Mouse (Mus musculus) monocyte, adult 5-6 weeks (primary cell): ENCODE data around the gene Aloxe3. TPM values are rescaled to one million over a fixed set of nuclear protein-coding genes. Genes with fewer than 3 reads are reported as not detected.

ENCODE experiments used
- ATAC-seq: fragments of 153-309, 156-312 bp; replicated peaks from 2 replicates; pipeline ENCODE4 v1.8.0; 2017; ENCODE audit warnings: mild to moderate bottlenecking; ENCODE audit not compliant: low TSS enrichment, insufficient number of reproducible peaks, severe bottlenecking, poor library complexity, low FRiP score
- total RNA-seq: library from RNA; stranded (forward); fragments of 200-1000, 200-491, 200-594 nt; gene quantifications from 3 replicates; pipeline ENCODE4 v1.2.3, GENCODE M21; 2017

The Aloxe3 gene
- total RNA-seq, 1 experiment from 2014 or later: 0.57 TPM

GRCm38 (mm10) chr11:69147546-69147945 is 21.9 kb downstream of the Aloxe3 start:
- no peak for ATAC-seq

- no peak for ATAC-seq
Observed at GRCm38 (mm10) chr11:69148451-69148960, 22.8 kb downstream of the Aloxe3 start.

GRCm38 (mm10) chr11:69149728-69150127 is 24.0 kb downstream of the Aloxe3 start:
- no peak for ATAC-seq

- no peak for ATAC-seq
Observed at GRCm38 (mm10) chr11:69150444-69150843, 24.7 kb downstream of the Aloxe3 start.

- no peak for ATAC-seq
Observed at GRCm38 (mm10) chr11:69151004-69151403, 25.3 kb downstream of the Aloxe3 start.

- ATAC-seq: no peak
Observed at GRCm38 (mm10) chr11:69153831-69154230, 28.1 kb downstream of the Aloxe3 start.

- ATAC-seq: no peak
Observed at GRCm38 (mm10) chr11:69155351-69155750, 29.7 kb downstream of the Aloxe3 start.

- no peak for ATAC-seq
Observed at GRCm38 (mm10) chr11:69156800-69157199, 31.1 kb downstream of the Aloxe3 start, which contains the start of gene Alox12b. Gene Alox12b (plus strand): TSS chr11:69156989.

GRCm38 (mm10) chr11:69169313-69169712 is 43.6 kb downstream of the Aloxe3 start:
- no peak for ATAC-seq

- 0 out of 2 replicates have a peak, but pooled peaks have one; percentile 54 for ATAC-seq
Observed at GRCm38 (mm10) chr11:69171626-69172025, 45.9 kb downstream of the Aloxe3 start.

GRCm38 (mm10) chr11:69172606-69173005 is 46.9 kb downstream of the Aloxe3 start:
- no peak for ATAC-seq

GRCm38 (mm10) chr11:69174722-69175121 is 49.0 kb downstream of the Aloxe3 start:
- ATAC-seq: no peak

GRCm38 (mm10) chr11:69178525-69178924 is 52.8 kb downstream of the Aloxe3 start:
- no peak for ATAC-seq

- ATAC-seq: no peak
Observed at GRCm38 (mm10) chr11:69179512-69179911, 53.8 kb downstream of the Aloxe3 start.

GRCm38 (mm10) chr11:69180120-69180519 is 54.4 kb downstream of the Aloxe3 start:
- no peak for ATAC-seq

GRCm38 (mm10) chr11:69185031-69185430 is 59.3 kb downstream of the Aloxe3 start:
- no peak for ATAC-seq

- no peak for ATAC-seq
Observed at GRCm38 (mm10) chr11:69185936-69186335, 60.2 kb downstream of the Aloxe3 start.

- ATAC-seq: peak; percentile 59; the same call in 1 of the 2 replicates
Observed at GRCm38 (mm10) chr11:69192840-69193239, 67.1 kb downstream of the Aloxe3 start.

GRCm38 (mm10) chr11:69196766-69197165 is 71.1 kb downstream of the Aloxe3 start:
- no peak for ATAC-seq

GRCm38 (mm10) chr11:69197194-69197593 is 71.5 kb downstream of the Aloxe3 start:
- ATAC-seq: peak; percentile 20; the same call in 1 of the 2 replicates

- no peak for ATAC-seq
Observed at GRCm38 (mm10) chr11:69197743-69198142, 72.0 kb downstream of the Aloxe3 start, which contains the start of gene Alox8. Gene Alox8 (minus strand): TSS chr11:69197843.
